Mouse (Mus musculus) cerebellum, adult 2 months (tissue): ENCODE measurements at regions not wholly inside any gene's neighbourhood (a gene's known extent, or its start where the extent isn't known, plus 50 kb on each side); places are given as distances from the start of the nearest gene placed in this dataset.

Source experiments
- CTCF ChIP-seq: fragments of 200-500 bp; IDR thresholded peaks from 2 replicates; pipeline ENCODE4 v1.5.1; 2011; ENCODE audit warnings: low read depth, mild to moderate bottlenecking, control low read depth, low read length, moderate library complexity, borderline replicate concordance; ENCODE audit not compliant: insufficient read depth
- POLR2A ChIP-seq: fragments of 200-500 bp; IDR thresholded peaks from 2 replicates; pipeline ENCODE4 v1.6.1; 2011; ENCODE audit warnings: low read length, control low read depth, borderline replicate concordance; ENCODE audit not compliant: insufficient read depth

DNA sequence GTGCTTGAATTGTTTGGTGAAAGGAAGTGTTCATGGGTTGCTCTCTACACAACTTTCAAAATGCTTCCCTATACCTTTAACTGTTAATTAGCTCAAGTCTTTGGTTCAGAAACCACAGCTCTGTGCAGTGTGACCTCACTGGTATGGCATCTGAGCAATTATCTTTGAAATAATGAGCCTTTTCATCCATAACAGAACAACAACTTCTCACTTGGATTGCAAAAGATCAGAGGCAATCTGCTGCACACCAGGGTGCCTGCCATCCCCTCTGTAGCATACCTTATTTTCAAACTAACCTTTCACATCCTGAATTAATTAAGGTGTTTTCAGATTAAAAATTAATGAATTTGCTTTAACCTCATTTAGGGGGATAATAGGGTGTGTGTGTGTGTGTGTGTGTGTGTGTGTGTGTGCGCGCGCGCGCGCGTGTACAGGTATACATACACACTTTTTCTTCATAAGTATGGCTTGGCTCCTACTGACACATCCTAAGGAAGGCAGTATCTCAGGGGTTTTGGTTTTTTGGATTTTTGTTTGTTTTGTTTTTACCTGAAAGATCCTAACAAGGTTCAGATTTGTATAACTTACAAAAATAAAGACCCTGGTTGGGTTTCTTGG is 493.8 kb downstream of the Rapgef2 start:
- TF ChIP-seq POLR2A (no peak), CTCF (no peak)
